Mouse (Mus musculus) cortical plate, adult 2 months (tissue): ENCODE data around the gene Fam221a. TPM values are rescaled to one million over a fixed set of nuclear protein-coding genes. Genes with fewer than 3 reads are reported as not detected.

ENCODE experiments used
- H3K27ac ChIP-seq: fragments of 200-500 bp; 2 replicates; pipeline ENCODE4 v1.5.1; 2012; ENCODE audit warnings: low read length, control low read depth, inconsistent platforms; ENCODE audit not compliant: insufficient read depth
- H3K4me1 ChIP-seq: fragments of 200-500 bp; 2 replicates; pipeline ENCODE4 v1.6.1; 2011; ENCODE audit warnings: low read length; ENCODE audit not compliant: control insufficient read depth, insufficient read depth
- H3K4me3 ChIP-seq: fragments of 200-500 bp; 2 replicates; pipeline ENCODE4 v1.5.1; 2011; ENCODE audit warnings: mild to moderate bottlenecking, low read length, control low read depth; ENCODE audit not compliant: insufficient read depth
- CTCF ChIP-seq: fragments of 200-500 bp; IDR thresholded peaks from 2 replicates; pipeline ENCODE4 v1.5.1; 2011; ENCODE audit warnings: mild to moderate bottlenecking, control low read depth, low read length; ENCODE audit not compliant: insufficient read depth; ENCODE audit errors: extremely low read depth
- POLR2A ChIP-seq: fragments of 200-500 bp; IDR thresholded peaks from 2 replicates; pipeline ENCODE4 v1.6.1; 2011; ENCODE audit warnings: mild to moderate bottlenecking, low read length, control low read depth; ENCODE audit not compliant: insufficient read depth; ENCODE audit errors: extremely low read depth
- polyA plus RNA-seq: library from polyadenylated mRNA; depleted of rRNA; stranded (reverse); fragments of >200 nt; gene quantifications from 2 replicates; pipeline ENCODE4 v1.2.3, GENCODE M21; 2012

The Fam221a gene
- polyA plus RNA-seq, 1 experiment: 2.0 TPM

GRCm38 (mm10) chr6:49331369-49332059, 36.0 kb upstream of the Fam221a start:
- Histone ChIP-seq H3K27ac (no peak overlapping the region), H3K4me3 (0 out of 2 replicates have a peak overlapping the region, but pooled peaks have one; percentile 17), H3K4me1 (no peaks in the 10 kb centered on the region)
- TF ChIP-seq CTCF: no peak
- TF ChIP-seq POLR2A: no peak

DNA sequence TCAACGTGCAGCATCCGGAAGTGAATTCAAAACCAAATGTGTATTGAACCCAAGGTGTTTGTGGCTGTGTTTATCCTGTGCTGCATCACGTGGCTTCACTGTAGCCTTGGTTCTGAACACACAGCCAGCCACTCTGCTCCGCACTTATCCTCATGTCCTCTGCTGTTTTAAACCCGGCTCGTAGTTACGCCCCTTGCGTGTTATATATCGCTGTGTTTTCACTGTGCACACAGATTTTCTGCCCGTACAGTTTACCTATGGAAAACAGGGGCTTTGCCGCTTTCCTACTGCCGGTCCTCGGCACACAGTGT, 35.5 kb upstream of the Fam221a start:
- Histone ChIP-seq H3K4me1 (no peaks in the 10 kb centered on the region), H3K27ac (no peak overlapping the region), H3K4me3 (peak overlapping the region; percentile 17; the same call in 1 of the 2 replicates)
- TF ChIP-seq CTCF (no peak), POLR2A (no peak)

DNA sequence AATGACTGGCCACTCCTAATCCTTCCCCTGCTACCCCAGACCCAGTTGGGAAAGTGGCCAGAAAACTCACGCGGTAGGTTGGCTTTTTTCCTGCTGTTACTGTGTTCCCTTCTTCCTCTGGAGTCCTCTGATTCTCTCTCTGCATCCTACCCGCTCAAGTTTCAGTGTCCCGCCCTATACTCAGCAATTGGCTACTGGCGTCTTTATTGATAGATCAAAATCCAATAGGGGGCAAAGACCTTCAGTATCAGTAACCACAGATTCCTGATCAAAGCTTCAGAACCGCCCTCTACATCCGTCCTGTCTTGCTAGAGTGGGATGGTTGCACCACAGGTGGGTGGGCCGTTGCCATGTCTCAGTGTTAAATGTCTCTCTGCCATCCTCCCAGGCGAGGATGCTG, 29.0 kb upstream of the Fam221a start:
- Histone ChIP-seq H3K4me3 (no peak overlapping the region), H3K27ac (no peak overlapping the region), H3K4me1 (no peaks in the 10 kb centered on the region)
- TF ChIP-seq CTCF: no peak
- TF ChIP-seq POLR2A: no peak

GRCm38 (mm10) chr6:49339145-49339544, 28.4 kb upstream of the Fam221a start:
- TF ChIP-seq CTCF (no peak), POLR2A (no peak)
- no peak overlapping the region for H3K27ac ChIP-seq
- no peak overlapping the region for H3K4me3 ChIP-seq
- no peaks in the 10 kb centered on the region for H3K4me1 ChIP-seq

DNA sequence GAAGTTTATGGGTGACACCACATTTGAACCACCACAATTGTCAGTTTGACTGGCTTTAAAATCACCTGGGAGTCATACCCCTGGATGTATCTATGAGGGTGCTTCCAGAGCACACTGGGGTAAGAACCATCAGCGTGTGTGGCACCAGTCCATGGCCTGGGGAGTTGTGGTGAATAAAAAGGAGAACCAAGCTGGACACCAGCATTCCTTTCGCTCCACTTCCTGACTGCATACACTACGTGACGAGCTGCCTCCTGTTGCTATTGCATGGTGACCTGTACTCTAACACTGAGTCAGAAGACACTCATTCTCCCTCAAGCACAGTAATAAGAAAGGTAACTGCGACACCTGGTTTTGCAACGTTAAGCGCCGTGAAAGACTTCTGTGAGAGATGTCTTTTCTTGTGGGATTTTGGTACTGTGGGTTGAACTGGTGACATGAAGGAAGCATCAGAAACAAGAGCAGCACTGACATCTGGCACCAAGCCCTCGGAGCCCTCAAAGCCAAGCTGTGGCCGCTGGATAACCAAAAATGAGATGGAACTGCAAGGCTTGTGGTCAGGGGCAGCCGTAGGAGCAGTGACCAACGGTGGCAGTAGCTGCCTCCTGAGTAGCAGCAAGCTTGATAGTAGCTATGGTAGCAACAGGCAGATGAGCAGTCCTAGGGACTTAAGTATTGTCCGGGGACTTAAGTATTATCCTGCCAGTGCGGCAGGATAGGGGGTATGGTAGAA, 23.6 kb upstream of the Fam221a start:
- Histone ChIP-seq H3K27ac (no peak overlapping the region), H3K4me1 (no peaks in the 10 kb centered on the region), H3K4me3 (no peak overlapping the region)
- no peak for TF ChIP-seq POLR2A
- no peak for TF ChIP-seq CTCF

DNA sequence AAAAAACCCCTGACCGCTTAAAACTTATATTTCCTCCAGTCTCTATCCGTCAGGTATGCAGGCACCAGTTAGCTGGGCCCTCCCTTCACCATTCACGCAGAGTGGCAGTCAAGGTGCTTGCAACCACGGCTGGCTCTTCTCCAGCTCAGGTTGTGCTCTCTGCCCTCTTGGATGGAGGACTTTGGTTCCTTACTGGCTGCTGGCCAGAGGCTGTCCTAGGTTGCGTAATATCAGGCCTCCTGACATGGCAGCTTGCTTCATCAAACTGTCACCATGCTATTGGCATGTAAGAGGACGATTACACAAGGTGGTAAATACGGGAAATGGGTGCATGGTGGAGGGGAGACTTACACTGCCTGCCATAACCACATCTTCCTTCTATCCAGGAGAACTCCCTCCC, 17.7 kb upstream of the Fam221a start:
- H3K27ac ChIP-seq: no peak overlapping the region
- no peak overlapping the region for H3K4me3 ChIP-seq
- no peak for TF ChIP-seq CTCF
- TF ChIP-seq POLR2A: no peak
- no peaks in the 10 kb centered on the region for H3K4me1 ChIP-seq

- TF ChIP-seq POLR2A (no peak), CTCF (no peak)
- Histone ChIP-seq H3K27ac (no peak overlapping the region), H3K4me3 (no peak overlapping the region), H3K4me1 (no peaks in the 10 kb centered on the region)
Measured at GRCm38 (mm10) chr6:49354613-49355012, 12.9 kb upstream of the Fam221a start.

- TF ChIP-seq POLR2A: no peak
- TF ChIP-seq CTCF: no peak
- Histone ChIP-seq H3K4me1 (no peaks in the 10 kb centered on the region), H3K4me3 (no peak overlapping the region), H3K27ac (no peak overlapping the region)
Measured at GRCm38 (mm10) chr6:49355171-49355570, 12.4 kb upstream of the Fam221a start.

DNA sequence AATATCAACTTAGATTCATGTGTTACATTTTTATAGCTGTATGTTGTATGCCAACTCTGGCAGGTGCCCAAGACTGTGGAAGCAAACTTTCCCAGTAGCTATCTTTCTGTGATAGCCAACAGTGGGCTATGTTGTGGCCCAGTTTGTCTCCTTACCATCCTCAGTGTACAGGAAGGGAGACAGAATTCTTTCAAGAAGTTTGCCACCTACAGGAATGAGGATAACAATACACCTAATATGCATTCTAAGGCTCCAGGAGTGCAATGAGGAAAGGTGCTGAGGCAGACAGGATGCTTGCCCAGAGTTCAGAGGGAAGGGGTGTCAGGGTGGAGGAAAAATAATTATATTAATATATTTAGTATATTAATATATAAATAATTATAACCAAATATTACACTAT, 7.1 kb upstream of the Fam221a start:
- H3K4me1 ChIP-seq: no peaks in the 10 kb centered on the region
- H3K27ac ChIP-seq: no peak overlapping the region
- TF ChIP-seq POLR2A (no peak), CTCF (peak; percentile 13; the same call in 1 of the 2 replicates)
- no peak overlapping the region for H3K4me3 ChIP-seq

DNA sequence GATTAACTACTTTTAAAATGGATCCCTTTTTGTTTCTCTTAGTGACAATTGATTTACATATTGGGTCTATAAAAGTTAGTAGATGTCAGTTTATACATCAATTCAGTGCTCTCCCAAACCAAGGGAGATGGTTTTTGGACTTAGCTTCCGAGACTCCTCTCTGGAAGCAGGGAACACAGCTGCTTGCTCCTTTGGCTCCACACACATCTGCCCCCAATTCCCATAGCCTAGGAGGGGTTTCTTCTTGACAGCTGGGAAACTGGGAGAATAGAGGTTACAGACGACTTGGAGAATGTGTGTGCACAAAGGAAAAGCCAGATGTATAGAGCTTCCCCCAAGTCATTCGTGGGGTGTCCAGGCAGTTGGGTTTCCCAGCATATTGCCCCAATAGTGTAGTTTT, 673 bp downstream of the Fam221a start:
- no peak for TF ChIP-seq CTCF
- no peak for TF ChIP-seq POLR2A
- Histone ChIP-seq H3K27ac (no peak overlapping the region), H3K4me1 (peaks cover 3% of the 10 kb centered on the region), H3K4me3 (peak overlapping the region; percentile 44; the same call in 1 of the 2 replicates)
